Mouse (Mus musculus) embryo, embryonic 9.5 days (tissue): ENCODE measurements around the gene Cpne8.

ENCODE experiments used
- DNase-seq: peaks from one replicate; pipeline ENCODE4 v3.0.0-alpha.2; 2017; ENCODE audit errors: extremely low spot score

Cpne8 gene

GRCm38 (mm10) chr15:90678985-90679759 lies at the start of gene Cpne8:
Gene Cpne8 (minus strand): TSS chr15:90679432.
- DNase-seq: peak; percentile 68

GRCm38 (mm10) chr15:90717717-90718116 lies 38.5 kb upstream of the Cpne8 start:
- no peak for DNase-seq

DNA sequence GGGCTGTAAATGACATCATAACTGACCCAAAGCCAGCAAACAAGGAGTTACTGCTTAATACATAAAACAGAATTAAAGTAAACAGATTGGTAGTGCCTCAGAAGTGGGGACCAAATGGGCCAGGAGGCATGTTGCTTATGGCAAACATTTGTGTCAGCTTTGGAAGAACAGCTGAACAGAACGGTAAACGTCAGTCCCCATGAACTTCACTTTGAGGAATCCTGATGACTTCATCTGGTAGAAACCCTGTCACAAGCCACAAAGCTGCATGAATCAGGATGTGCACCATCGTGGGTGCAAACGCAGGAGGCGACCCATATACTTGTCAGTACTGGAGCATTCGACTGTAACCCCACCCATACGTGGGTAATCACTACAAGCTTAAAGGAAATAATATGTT lies 30.1 kb upstream of the Cpne8 start:
- DNase-seq: no peak

- DNase-seq: no peak
Observed at GRCm38 (mm10) chr15:90704314-90704713, 25.1 kb upstream of the Cpne8 start.

- peak; percentile 4 for DNase-seq
Observed at GRCm38 (mm10) chr15:90703502-90704232, 24.4 kb upstream of the Cpne8 start.

GRCm38 (mm10) chr15:90686770-90687169 lies 7.5 kb upstream of the Cpne8 start:
- DNase-seq: no peak

- peak; percentile 80 for DNase-seq
Observed at GRCm38 (mm10) chr15:90679760-90680579, 738 bp upstream of the Cpne8 start.

DNA sequence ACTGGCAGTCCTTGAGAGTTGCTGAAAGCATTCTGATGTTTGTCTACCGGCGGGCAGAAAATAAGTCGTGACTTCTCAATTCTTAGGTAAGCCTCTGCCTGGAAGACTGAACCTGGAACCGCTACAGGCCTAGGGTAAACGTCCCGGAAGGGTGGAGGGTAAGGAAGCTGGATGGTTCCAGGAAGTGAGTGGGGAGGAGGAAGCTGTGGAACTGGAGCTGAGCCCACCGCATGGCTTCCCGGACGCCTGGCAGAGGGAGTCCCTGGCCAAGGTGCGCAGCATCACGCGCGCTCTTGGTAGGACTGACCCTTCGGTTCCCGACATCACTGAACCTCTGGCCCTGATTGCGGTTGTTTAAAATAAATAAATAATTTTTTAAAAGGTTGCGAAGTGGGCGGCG lies 744 bp downstream of the Cpne8 start:
- peak; percentile 29 for DNase-seq

DNA sequence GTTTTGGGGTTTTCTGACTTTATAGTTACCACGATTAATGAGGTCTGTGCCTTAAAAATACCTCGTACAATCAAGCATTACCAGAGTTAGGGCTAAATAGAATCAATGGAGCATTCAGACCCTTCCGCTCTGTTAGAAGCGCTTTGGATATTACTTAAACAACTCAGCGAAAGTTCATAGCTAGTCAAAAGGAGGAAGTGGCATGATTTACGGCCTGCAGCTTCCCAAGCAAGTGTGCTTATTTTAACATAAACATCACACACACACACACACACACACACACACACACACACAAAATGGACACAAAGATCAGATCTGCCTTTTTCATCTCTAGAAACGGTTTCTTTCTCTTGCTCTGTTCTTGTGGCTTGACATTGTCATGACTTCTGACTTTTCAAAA lies 9.7 kb downstream of the Cpne8 start:
- DNase-seq: no peak

GRCm38 (mm10) chr15:90666893-90667292 lies 12.3 kb downstream of the Cpne8 start:
- no peak for DNase-seq

DNA sequence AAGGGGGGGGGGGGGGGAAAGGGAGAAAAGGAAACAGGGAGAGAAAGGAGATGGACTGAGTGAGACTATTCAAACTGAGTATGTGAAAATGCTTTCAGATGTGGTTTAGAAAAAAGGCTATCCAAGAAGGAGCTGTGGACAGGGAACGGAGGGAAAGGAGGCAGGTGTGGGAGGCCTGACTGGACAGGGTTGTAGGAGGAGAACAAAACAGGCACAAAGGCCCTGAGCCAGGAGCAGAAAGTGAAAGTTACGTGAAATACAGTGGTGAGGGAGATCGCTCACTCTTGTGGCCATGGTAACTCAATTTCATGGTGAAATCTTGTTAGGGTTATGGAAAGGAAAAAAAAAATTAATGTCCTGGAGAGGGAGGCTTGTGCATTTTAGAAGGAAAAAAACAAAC lies 14.6 kb downstream of the Cpne8 start:
- no peak for DNase-seq

GRCm38 (mm10) chr15:90663631-90664030 lies 15.6 kb downstream of the Cpne8 start:
- no peak for DNase-seq

DNA sequence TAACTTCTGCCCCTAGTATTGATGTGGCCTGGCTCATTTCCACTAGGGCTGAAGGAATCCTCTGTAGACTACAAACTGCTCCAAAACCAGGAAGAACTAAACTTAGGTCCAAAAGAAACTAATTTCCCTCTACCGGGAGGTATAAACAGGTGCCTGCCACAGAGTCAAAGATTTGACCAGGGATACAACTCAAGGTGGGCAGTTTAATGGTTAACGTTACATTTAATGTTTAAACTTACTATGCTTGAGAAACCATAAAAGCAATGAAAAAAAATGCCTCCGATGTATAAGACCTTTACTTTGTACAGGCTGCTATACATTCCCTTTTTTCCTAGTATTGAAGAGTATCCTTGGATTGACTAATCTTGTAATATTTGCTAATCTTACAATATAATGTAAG lies 18.5 kb downstream of the Cpne8 start:
- no peak for DNase-seq

DNA sequence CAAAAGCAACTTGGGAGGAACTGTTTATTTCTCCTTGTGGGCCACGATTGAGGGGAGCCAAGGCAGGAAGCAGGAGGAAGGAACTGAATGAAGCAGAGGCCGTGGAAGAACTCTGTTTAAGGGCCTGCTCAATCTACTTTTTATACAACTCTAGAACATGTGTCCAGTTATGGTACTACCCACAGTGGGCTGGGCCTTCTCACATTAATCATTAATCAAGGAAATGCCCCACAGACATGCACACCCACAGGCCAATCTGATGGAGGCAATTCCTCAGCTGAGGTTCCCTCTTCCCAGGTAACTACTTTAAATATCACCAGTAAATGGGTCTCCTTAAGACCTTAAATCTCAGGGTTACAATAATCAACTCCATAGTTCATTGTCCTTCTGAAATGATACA lies 21.2 kb downstream of the Cpne8 start:
- no peak for DNase-seq

DNA sequence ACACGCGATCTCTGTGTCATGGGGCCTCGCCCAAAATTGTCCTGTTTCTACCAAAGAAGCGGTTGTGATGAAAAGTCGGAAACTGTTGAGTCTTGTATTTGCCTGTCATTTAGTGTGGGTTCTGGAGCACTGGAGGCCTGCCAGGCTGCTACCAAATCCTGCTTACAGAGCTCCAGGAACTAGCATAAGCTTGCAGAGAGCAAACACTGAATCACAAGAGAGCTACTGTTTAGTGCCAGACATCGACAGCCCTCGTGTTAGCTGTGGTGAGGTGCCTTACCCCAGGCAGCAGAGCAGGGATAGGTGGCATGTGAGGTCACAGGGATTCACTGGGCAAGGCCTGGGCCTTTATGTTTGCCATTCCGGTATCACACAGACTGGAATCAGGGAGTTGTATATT lies 22.7 kb downstream of the Cpne8 start:
- DNase-seq: no peak

DNA sequence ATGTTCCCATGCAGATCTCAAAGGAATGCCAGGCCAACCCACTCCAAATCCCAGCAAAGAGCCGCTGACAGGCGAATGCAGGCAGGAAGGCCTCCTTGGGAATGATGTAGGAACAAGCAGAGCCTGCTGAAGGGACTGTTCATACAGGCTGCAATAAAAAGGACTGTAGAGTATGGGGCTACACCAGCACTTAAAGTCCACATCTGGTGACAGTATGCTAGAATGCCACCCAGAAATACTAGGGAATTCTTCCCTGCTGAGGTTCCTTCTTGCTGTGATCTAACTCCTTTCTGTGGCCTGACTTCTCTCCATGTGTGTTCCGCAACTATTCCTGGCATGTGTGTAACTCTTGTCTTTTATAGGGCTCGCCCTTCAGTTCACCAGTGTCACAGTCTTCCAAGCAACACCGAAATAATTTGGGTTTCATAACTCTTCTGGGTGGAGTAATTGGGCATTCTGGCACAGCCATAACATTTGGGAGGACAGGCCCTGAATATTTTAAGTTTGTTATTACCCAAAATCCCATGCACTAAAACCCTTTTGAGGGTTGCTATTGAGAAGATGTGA lies 32.1 kb downstream of the Cpne8 start:
- DNase-seq: no peak

GRCm38 (mm10) chr15:90646326-90646725 lies 32.9 kb downstream of the Cpne8 start:
- no peak for DNase-seq

GRCm38 (mm10) chr15:90645828-90646227 lies 33.4 kb downstream of the Cpne8 start:
- no peak for DNase-seq

DNA sequence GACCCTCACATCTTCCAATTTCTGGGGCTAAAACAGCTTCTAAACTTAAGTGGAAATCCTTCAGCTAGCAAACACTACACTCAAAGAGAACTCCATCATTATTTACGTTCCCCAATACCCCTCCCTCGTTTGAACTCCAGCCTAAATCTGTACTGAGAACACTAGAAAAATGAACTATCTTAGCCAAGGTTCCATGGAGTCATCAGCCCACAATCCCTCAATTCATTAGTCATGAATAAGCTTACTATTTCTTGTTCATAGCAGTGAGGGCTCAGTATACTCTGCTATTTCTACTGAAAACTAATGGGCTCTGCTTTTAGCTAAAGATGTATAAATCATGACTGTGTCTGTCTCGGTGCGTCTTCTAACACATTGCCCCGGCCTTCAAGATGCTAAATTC lies 55.0 kb downstream of the Cpne8 start:
- DNase-seq: no peak

- DNase-seq: no peak
Observed at GRCm38 (mm10) chr15:90622005-90622404, 57.2 kb downstream of the Cpne8 start.

DNA sequence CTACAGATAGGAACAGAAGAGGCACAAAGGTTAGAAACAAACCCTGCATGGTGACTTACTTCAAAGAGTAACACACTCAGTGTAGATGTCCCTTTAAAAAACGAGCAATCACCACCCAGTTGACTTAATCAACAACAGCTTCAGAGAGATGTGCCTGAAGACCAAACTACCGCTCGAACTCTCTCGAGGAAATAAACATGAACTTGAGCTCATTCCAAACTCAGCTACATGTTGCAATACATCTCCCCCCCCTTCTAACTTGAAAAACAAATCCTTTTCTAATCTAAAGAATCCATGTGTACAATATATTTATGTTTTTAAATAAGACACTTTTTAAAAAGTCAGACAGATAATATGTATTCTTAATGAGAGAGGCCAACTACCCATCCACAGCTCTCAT lies 59.5 kb downstream of the Cpne8 start:
- no peak for DNase-seq
